Mouse (Mus musculus) neural tube, postnatal 0 days (tissue): ENCODE data around the gene Hspa2. TPM values are rescaled to one million over a fixed set of nuclear protein-coding genes. Genes with fewer than 3 reads are reported as not detected.

Experiments used
- polyA plus RNA-seq: library from polyadenylated mRNA; unstranded; fragments of >200 nt; fragmentation: Nextera tagmentation; extraction: Ambion mirVana; gene quantifications from 2 replicates; pipeline ENCODE4 v1.2.1, GENCODE M21; 2015

Hspa2 gene
- 14.1 and 15.2 TPM in 2 replicates for polyA plus RNA-seq

GRCm38 (mm10) chr12:76403886-76404537, at the start of gene Hspa2:
Gene Hspa2, plus strand, starts transcription at chr12:76404176.

GRCm38 (mm10) chr12:76369206-76369977, 34.6 kb upstream of the Hspa2 start, which contains the start of gene Zbtb25:
Gene Zbtb25, minus strand, starts transcription at chr12:76369602.

GRCm38 (mm10) chr12:76369978-76370830, 33.8 kb upstream of the Hspa2 start, which contains the start of gene Zbtb1:
Gene Zbtb1, plus strand, starts transcription at chr12:76370266.

GRCm38 (mm10) chr12:76417433-76417854, 13.5 kb downstream of the Hspa2 start, which contains the start of gene Ppp1r36:
Gene Ppp1r36, plus strand, starts transcription at chr12:76417538.

Other genes starting within 250 kb of the Hspa2 start
- gene Esr2, start 226.9 kb upstream of the Hspa2 start, polyA plus RNA-seq = 0.22 and 0.32 TPM in 2 replicates
- not detected in 2 replicates for gene Tex21, start 157.4 kb upstream of the Hspa2 start, polyA plus RNA-seq
- gene Mthfd1, start 148.9 kb upstream of the Hspa2 start, polyA plus RNA-seq = 30.1 and 32.1 TPM in 2 replicates
- 15.4 and 15.8 TPM in 2 replicates for gene Akap5, start 79.3 kb upstream of the Hspa2 start, polyA plus RNA-seq
- 11.7 and 14.3 TPM in 2 replicates for gene Zbtb25, start 34.6 kb upstream of the Hspa2 start, polyA plus RNA-seq
- gene Zbtb1, start 33.9 kb upstream of the Hspa2 start, polyA plus RNA-seq = 2.8 and 3.1 TPM in 2 replicates
- gene Ppp1r36, start 13.4 kb downstream of the Hspa2 start, polyA plus RNA-seq = 2.8 and 3.8 TPM in 2 replicates
- gene Plekhg3, start 126.7 kb downstream of the Hspa2 start, polyA plus RNA-seq = 1.5 and 1.8 TPM in 2 replicates